Mouse (Mus musculus): Measurements from ENCODE around the gene Gng2. TPM values are rescaled to one million over a fixed set of nuclear protein-coding genes. Genes with fewer than 3 reads are reported as not detected.

The Gng2 gene
- polyA plus RNA-seq, 1 experiment from 2014 or later = 71.5 TPM

DNA sequence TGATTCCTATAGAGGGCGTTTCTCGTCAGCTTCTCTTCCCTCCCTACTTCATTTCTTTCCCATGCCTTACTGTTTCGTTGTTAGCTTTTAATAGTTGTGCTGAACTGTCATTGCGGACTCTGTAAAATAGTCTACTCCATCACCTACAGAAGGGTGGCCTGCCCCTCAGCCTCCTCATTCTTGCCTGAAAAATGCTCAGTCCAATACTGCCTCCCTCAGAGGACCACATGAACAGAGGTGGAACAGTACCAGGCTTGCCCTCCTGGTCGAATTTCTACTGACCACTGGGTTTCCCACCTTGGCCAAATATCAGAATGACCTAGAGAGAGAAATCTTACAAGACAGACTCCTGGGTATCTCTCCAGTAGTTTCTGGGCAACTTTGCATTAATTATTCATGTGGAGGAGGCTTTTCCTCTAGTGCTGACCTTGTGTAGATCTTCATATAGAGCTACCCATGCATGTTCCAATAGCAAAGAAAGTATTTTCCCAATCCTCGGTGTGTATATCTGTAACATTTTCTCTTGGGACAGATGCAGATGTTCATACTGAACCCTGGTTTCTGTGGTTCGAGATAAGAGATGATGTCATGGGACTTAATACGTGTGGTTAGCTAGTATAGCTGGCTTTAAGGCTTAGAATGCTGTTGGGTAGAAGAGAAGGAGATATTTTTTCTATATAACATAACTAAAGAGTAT, 15.6 kb upstream of the Gng2 start:
- H3K4me3 ChIP-seq = no peak overlapping the region
- no peak overlapping the region for H3K4me2 ChIP-seq
- H3K9me3 ChIP-seq = no peaks in the 10 kb centered on the region
- no peak overlapping the region for H3K9ac ChIP-seq
- H3K4me1 ChIP-seq = 0 out of 2 replicates have a peak, but pooled peaks cover 2% of the 10 kb centered on the region
- no peak for ATAC-seq (ENCODE audit: borderline replicate concordance, extremely low read depth, low FRiP score, low TSS enrichment)
- H3K27me3 ChIP-seq = no peaks in the 10 kb centered on the region
- 77% methylated on average over 8 of the region's 8 CpGs for WGBS
- no peak overlapping the region for H3K27ac ChIP-seq
- no peaks in the 10 kb centered on the region for H3K36me3 ChIP-seq

- ATAC-seq (ENCODE audit: borderline replicate concordance, extremely low read depth, low FRiP score, low TSS enrichment) = no peak
Measured at GRCm38 (mm10) chr14:19991861-19992260, 14.4 kb upstream of the Gng2 start.

GRCm38 (mm10) chr14:19990436-19990993, 13.1 kb upstream of the Gng2 start:
- Histone ChIP-seq H3K27ac (no peak overlapping the region), H3K27me3 (no peaks in the 10 kb centered on the region), H3K9ac (no peak overlapping the region), H3K4me3 (no peak overlapping the region), H3K9me3 (no peaks in the 10 kb centered on the region), H3K36me3 (no peaks in the 10 kb centered on the region), H3K4me2 (no peak overlapping the region), H3K4me1 (peaks cover 22% of the 10 kb centered on the region)
- ATAC-seq (ENCODE audit: borderline replicate concordance, extremely low read depth, low FRiP score, low TSS enrichment) = no peak
- WGBS = 73% methylated on average over 1 of the region's 1 CpGs

More at GRCm38 (mm10) chr14:19991861-19992260, 14.4 kb upstream of the Gng2 start:
- H3K36me3 ChIP-seq = no peaks in the 10 kb centered on the region
- no peaks in the 10 kb centered on the region for H3K9me3 ChIP-seq
- no peak overlapping the region for H3K27ac ChIP-seq
- no peak overlapping the region for H3K4me2 ChIP-seq
- no peaks in the 10 kb centered on the region for H3K27me3 ChIP-seq
- H3K4me3 ChIP-seq = no peak overlapping the region
- no peak overlapping the region for H3K9ac ChIP-seq
- H3K4me1 ChIP-seq = peaks cover 8% of the 10 kb centered on the region
- WGBS = 49% methylated on average over 3 of the region's 3 CpGs

DNA sequence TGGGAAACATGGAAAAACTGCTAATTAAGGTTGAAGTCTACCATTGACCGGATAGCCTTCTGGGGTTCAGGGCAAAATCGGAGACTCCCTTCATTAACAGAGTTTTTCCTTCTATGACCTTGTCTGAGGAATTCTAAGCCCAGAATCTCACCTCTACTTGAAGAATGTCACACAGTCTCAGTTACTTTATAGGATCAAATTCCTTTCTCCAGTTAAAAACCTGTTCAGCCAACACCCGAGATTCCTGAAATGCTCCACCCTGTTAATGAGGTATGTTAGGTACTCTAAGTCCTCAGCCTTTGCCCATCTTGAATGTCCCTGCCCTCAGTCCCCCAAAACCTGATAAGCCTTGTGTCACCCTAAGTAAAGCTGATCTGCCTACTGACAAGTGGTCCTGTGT, 11.0 kb upstream of the Gng2 start:
- H3K27ac ChIP-seq = no peak overlapping the region
- H3K9ac ChIP-seq = no peak overlapping the region
- H3K27me3 ChIP-seq = no peaks in the 10 kb centered on the region
- H3K9me3 ChIP-seq = no peaks in the 10 kb centered on the region
- no peak for ATAC-seq (ENCODE audit: borderline replicate concordance, extremely low read depth, low FRiP score, low TSS enrichment)
- no peaks in the 10 kb centered on the region for H3K36me3 ChIP-seq
- 72% methylated on average over 3 of the region's 3 CpGs for WGBS
- peaks cover 41% of the 10 kb centered on the region for H3K4me1 ChIP-seq
- no peak overlapping the region for H3K4me3 ChIP-seq
- H3K4me2 ChIP-seq = no peak overlapping the region

GRCm38 (mm10) chr14:19987358-19987834, 10.0 kb upstream of the Gng2 start:
- no peaks in the 10 kb centered on the region for H3K27me3 ChIP-seq
- 9% methylated on average over 8 of the region's 8 CpGs for WGBS
- H3K9me3 ChIP-seq = no peaks in the 10 kb centered on the region
- H3K4me3 ChIP-seq = 0 out of 2 replicates have a peak overlapping the region, but pooled peaks have one; percentile 6
- no peak overlapping the region for H3K9ac ChIP-seq
- no peak for ATAC-seq (ENCODE audit: borderline replicate concordance, extremely low read depth, low FRiP score, low TSS enrichment)
- peak overlapping the region; percentile 47 for H3K4me2 ChIP-seq
- H3K36me3 ChIP-seq = no peaks in the 10 kb centered on the region
- H3K4me1 ChIP-seq = peaks cover 41% of the 10 kb centered on the region
- H3K27ac ChIP-seq = peak overlapping the region; percentile 91

DNA sequence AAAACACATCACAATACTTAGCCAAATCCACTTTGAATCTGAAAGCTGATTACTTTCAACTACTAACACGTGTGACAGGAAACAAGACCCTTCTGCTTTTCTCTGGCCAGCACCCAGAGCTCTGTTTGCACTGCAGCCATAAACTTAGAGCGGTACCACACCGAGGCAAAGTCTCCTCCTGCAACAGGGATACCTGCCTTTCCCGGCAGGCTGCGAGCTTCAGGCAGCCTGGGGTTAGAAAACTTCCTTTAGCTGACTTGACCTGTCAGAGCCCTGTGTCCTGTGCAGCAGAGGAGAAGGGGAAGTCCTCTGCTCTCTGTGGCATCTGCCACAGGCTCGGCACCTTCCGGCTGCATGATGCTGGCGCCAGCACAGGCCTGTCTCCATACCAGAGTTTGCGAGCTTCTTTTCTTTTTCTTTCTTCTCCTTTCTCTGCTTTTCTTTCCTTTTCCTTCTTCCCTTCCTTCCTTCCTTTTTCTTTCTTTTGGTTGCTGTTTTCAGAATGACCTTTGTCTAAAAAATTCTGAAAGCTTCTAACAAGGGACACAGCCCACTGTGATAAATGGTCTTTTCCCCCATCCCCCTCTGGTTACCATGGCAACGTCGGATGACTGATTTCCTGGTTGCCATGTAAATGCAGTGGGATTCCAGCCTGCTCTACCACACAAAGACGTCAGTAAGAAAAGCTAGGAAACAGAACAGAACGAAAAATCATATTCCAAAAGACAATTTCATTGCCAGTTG, 9.4 kb upstream of the Gng2 start:
- peak; percentile 54; the same call in 1 of the 2 replicates for ATAC-seq (ENCODE audit: borderline replicate concordance, extremely low read depth, low FRiP score, low TSS enrichment)
- Histone ChIP-seq H3K9me3 (no peaks in the 10 kb centered on the region), H3K27me3 (no peaks in the 10 kb centered on the region), H3K27ac (peak overlapping the region; percentile 91), H3K4me1 (peaks cover 41% of the 10 kb centered on the region), H3K36me3 (no peaks in the 10 kb centered on the region), H3K4me3 (0 out of 2 replicates have a peak overlapping the region, but pooled peaks have one; percentile 6), H3K4me2 (peak overlapping the region; percentile 47), H3K9ac (no peak overlapping the region)
- WGBS = under 1% methylated on average over 13 of the region's 13 CpGs

DNA sequence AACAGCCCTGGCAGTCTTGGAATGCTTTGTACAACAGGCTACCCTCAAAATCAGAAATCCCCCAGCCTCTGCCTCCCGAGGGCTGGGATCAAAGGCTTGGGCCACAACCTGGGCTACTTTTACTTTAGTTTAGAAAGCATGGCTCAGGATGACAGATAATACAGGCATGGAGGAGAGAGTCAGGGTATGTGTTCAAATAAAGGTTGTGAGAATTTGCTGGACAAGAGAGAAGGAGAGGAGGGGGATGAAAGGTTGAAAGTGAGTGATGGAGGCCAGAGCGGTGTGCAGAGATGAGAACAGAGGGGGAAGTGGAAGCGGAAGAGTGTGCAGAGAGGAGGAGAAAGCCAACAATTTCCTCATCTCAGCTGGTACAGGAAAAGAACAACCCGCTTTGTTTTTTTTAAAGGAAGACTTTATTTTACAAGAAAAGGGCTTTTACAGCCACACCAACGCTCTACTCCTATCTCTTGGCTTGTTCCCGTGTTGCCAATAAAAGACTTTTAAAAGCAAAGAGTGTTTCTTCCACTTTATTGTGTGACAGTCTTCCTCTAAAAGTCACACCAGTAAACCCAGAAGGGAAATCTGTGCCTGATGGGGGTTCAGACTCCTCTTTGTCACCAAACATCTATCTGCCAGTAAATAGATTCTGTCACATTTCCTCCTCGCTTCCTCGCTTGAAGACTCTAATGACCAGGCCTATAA, 8.6 kb upstream of the Gng2 start:
- ATAC-seq (ENCODE audit: borderline replicate concordance, extremely low read depth, low FRiP score, low TSS enrichment) = no peak
- H3K9ac ChIP-seq = no peak overlapping the region

DNA sequence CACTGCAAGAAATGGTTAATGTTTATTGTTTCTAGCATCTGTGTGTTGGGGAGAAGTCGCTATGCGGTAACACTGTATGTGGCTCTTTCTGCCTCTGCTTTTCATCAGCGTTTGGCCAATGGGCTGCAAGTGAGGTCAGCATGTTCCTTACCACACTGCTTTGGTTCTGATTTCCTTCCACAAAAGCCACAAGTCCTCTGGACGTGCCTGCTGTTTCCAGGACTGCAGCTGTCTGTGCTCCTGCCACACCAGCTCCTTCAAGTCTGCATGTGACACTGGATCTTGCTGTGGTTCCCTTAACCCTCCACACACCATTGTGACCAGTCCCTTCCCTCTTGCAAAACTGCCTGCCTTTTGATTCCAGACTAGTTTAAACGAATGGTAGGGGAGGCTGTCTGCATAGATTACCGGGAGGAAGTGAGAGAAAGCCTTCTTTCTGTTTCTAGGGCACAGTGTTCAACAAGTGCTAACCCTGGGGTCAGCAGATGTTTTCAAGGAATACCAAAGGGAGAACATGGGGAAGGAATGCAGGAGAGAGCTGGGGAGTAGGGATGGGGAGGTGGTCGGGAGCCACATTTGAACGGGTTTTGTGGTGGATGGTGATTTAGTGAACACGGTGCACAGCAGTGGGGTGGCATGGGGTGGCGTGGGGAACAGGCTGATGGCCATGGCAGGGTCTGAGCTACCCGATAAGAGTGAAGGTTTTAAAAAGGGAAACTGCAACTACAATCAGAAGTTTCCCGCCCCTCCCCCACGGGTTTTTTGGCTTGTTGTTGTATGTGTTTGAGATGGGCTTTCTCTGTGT, 7.9 kb upstream of the Gng2 start:
- Histone ChIP-seq H3K4me3 (no peak overlapping the region), H3K36me3 (no peaks in the 10 kb centered on the region), H3K9ac (no peak overlapping the region), H3K9me3 (no peaks in the 10 kb centered on the region), H3K4me1 (peaks cover 41% of the 10 kb centered on the region), H3K27ac (peak overlapping the region; percentile 91), H3K4me2 (peak overlapping the region; percentile 47), H3K27me3 (no peaks in the 10 kb centered on the region)
- ATAC-seq (ENCODE audit: borderline replicate concordance, extremely low read depth, low FRiP score, low TSS enrichment) = peak; percentile 92
- WGBS = 15% methylated on average over 13 of the region's 13 CpGs

More for the DNA sequence above, 8.6 kb upstream of the Gng2 start:
- peak overlapping the region; percentile 91 for H3K27ac ChIP-seq
- no peaks in the 10 kb centered on the region for H3K9me3 ChIP-seq
- 31% methylated on average over 8 of the region's 8 CpGs for WGBS
- H3K4me1 ChIP-seq = peaks cover 41% of the 10 kb centered on the region
- H3K4me2 ChIP-seq = peak overlapping the region; percentile 47
- H3K4me3 ChIP-seq = no peak overlapping the region
- no peaks in the 10 kb centered on the region for H3K27me3 ChIP-seq
- no peaks in the 10 kb centered on the region for H3K36me3 ChIP-seq

- Histone ChIP-seq H3K4me3 (peak overlapping the region; percentile 58), H3K9me3 (no peaks in the 10 kb centered on the region), H3K4me1 (peaks cover 20% of the 10 kb centered on the region), H3K4me2 (peak overlapping the region; percentile 81), H3K27ac (peak overlapping the region; percentile 93), H3K9ac (peak overlapping the region; percentile 57), H3K36me3 (no peaks in the 10 kb centered on the region), H3K27me3 (no peaks in the 10 kb centered on the region)
- ATAC-seq (ENCODE audit: borderline replicate concordance, extremely low read depth, low FRiP score, low TSS enrichment) = peak; percentile 98
- 1% methylated on average over 24 of the region's 24 CpGs for WGBS
Measured at GRCm38 (mm10) chr14:19976421-19977270, 781 bp downstream of the Gng2 start.

DNA sequence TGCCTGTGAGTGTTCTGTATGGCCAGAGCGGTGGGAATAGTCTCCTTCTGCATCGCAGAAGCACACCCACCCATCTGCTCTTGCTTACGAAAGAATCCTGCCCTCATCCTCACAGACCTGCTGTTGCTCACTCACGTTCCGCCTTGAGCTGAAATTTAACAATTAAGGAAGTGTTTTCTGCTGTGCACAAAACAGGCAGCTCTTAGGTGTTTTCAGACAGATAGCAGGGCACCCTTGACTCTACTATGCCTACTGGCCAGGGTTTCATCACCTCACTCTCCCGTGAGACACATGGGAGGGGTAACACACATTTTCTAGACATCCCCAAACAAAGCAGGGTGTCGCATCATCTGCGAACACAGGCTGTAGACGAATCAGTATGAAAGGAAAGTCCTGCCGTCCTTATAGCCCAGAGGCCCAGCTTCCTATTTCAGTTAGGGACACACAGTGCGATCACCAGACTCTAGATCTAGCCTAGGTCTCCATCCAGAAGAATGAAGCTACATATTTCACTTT, 2.4 kb downstream of the Gng2 start:
- Histone ChIP-seq H3K27me3 (no peaks in the 10 kb centered on the region), H3K27ac (peak overlapping the region; percentile 53), H3K4me1 (peaks cover 29% of the 10 kb centered on the region), H3K36me3 (no peaks in the 10 kb centered on the region), H3K4me2 (peak overlapping the region; percentile 54), H3K4me3 (peak overlapping the region; percentile 36), H3K9ac (peak overlapping the region; percentile 33), H3K9me3 (no peaks in the 10 kb centered on the region)
- WGBS = 29% methylated on average over 11 of the region's 11 CpGs
- no peak for ATAC-seq (ENCODE audit: borderline replicate concordance, extremely low read depth, low FRiP score, low TSS enrichment)

Data from lung, embryonic 15.5 days (tissue).